Mouse (Mus musculus): Measurements from ENCODE around the gene Fgfr2. TPM values are rescaled to one million over a fixed set of nuclear protein-coding genes. Genes with fewer than 3 reads are reported as not detected.
A peak's percentile ranks its signal among the peaks of the same experiment; 100 is the strongest.

Gene Fgfr2
- 11.2 TPM in 2 replicates for polyA plus RNA-seq (2015; fragmentation: Nextera tagmentation; extraction: Ambion mirVana)

DNA sequence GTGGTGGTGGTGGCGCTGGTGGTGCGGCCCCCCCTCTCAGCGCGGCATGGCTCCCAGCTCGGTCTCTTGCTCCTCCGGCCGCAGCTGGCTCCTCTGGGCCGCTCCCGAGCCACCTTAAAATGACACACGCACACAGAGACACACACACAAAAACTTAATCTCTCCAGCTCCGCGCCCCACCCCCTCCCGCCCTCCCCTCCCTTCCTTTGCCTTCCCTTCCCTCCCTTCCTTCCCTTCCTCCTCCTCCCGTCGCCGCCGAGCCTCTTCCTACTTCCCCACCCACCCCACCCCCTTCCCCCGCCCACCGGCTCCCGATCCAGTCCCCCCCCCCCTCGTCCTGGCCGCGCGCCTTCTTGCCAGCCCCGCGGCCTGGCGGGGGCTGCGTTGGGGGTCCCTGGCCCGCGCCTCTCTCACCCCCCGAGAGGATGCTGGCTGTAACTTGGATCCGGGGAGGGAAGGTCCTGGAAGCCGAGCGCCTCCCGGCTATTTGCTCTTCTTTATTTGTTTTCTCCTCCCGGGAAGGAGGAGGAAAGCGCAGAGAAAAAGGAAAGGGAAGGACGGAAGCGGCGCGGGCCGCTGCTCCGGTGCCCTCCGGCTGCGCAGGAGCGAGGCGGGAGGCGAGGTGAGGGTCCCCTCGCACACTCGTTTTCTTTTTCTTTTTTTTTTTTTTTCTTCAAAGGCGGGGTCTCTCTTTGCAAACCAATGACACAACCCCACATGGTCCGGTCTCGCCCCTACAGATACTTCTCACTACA is at the start of gene Fgfr2:
Gene Fgfr2, minus strand, starts transcription at position 107 of the 755 bp plus-strand sequence.
- H3K4me1 ChIP-seq (ENCODE audit: insufficient read depth) = peaks cover 15% of the 10 kb centered on the region
- DNase-seq (peak; percentile 60), ATAC-seq (peak; percentile 22; the same call in 1 of the 2 replicates)
- no peaks in the 10 kb centered on the region for H3K9me3 ChIP-seq (ENCODE audit: low read length)
- H3K9ac ChIP-seq (replicated peaks) = peak within 1 kb of the TSS; percentile 79
- peaks cover 29% of the 10 kb centered on the region for H3K27me3 ChIP-seq (ENCODE audit: insufficient read depth, low read length)
- under 1% methylated on average over 36 of the region's 53 CpGs for WGBS (ENCODE audit: insufficient replicate concordance)
- peak within 1 kb of the TSS; percentile 88 for H3K27ac ChIP-seq (ENCODE audit: low read depth)
- H3K36me3 ChIP-seq (replicated peaks; ENCODE audit: insufficient read depth, low read length) = no peaks in the 10 kb centered on the region
- TF ChIP-seq EP300 (IDR thresholded peaks at IDR 0.05; ENCODE audit: low read depth) (no peak), CTCF (IDR thresholded peaks at IDR 0.05; ENCODE audit: low read depth) (no peak)
- H3K4me2 ChIP-seq (ENCODE audit: low read depth, low read length) = peak within 1 kb of the TSS; percentile 79
- peak within 1 kb of the TSS; percentile 77 for H3K4me3 ChIP-seq (ENCODE audit: low read depth, low read length)

DNA sequence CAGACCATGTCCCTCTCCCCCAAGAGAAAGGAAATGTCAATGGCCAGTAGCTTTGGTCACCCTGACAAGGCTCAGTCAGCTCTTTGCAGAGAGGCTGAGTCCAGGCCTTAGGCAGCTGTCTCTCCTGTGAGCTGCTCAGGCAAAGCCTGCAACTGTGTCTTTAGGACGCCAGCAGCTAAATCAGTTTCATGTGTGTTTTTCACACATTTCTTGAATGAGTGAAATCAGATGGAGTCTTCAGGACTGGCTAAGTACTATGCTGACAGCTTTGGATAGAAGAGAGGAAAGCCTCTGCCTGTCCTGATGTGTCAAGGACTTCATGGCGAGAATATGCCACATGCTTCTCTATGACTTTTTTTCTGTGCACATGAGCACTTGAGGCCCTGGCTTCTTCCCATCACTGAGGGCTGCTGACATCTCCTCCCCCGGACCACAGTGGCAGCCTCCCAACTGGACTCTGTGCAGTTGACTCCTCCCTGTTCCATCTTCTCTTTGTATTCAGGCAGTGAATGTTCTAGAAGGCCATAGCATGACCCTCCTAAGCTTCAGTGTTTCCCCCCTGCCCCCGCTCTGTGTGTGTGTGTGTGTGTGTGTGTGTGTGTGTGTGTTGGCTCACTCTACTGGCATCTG is 48.4 kb upstream of the Fgfr2 start:
- DNase-seq (no peak), ATAC-seq (no peak)
- H3K27ac ChIP-seq (ENCODE audit: low read depth) = no peak overlapping the region
- H3K4me3 ChIP-seq (ENCODE audit: low read depth, low read length) = no peak overlapping the region
- H3K27me3 ChIP-seq (ENCODE audit: insufficient read depth, low read length) = no peaks in the 10 kb centered on the region
- no peak overlapping the region for H3K9ac ChIP-seq (replicated peaks)
- TF ChIP-seq EP300 (IDR thresholded peaks at IDR 0.05; ENCODE audit: low read depth) (no peak), CTCF (IDR thresholded peaks at IDR 0.05; ENCODE audit: low read depth) (no peak)
- H3K4me1 ChIP-seq (ENCODE audit: insufficient read depth) = no peaks in the 10 kb centered on the region
- WGBS (ENCODE audit: insufficient replicate concordance) = 74% methylated on average over 4 of the region's 4 CpGs
- no peaks in the 10 kb centered on the region for H3K9me3 ChIP-seq (ENCODE audit: low read length)
- no peak overlapping the region for H3K4me2 ChIP-seq (ENCODE audit: low read depth, low read length)
- no peaks in the 10 kb centered on the region for H3K36me3 ChIP-seq (replicated peaks; ENCODE audit: insufficient read depth, low read length)

DNA sequence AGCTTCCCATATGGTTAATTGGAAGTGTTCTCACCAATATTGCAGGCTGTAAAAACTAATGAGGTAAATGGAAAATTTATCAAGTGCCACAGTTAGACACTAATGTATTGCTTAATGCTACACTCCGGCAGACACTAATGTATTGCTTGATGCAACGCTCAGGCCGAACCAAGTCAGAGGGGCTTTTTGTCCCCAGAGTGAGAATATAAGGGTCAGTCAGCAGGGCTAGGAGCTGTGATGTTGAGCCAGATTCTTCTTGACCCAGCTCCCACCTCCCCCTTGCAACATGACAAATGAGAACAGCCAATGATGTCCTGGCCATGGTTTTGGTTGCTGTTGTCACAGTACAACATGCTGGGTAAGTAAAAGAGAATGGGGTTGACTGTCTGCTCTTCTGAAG is 45.8 kb upstream of the Fgfr2 start:
- no peaks in the 10 kb centered on the region for H3K9me3 ChIP-seq (ENCODE audit: low read length)
- no peaks in the 10 kb centered on the region for H3K4me1 ChIP-seq (ENCODE audit: insufficient read depth)
- no peaks in the 10 kb centered on the region for H3K27me3 ChIP-seq (ENCODE audit: insufficient read depth, low read length)
- WGBS (ENCODE audit: insufficient replicate concordance) = 84% methylated on average over 3 of the region's 3 CpGs
- TF ChIP-seq EP300 (IDR thresholded peaks at IDR 0.05; ENCODE audit: low read depth) (no peak), CTCF (IDR thresholded peaks at IDR 0.05; ENCODE audit: low read depth) (no peak)
- DNase-seq (no peak), ATAC-seq (no peak)
- no peak overlapping the region for H3K4me2 ChIP-seq (ENCODE audit: low read depth, low read length)
- no peak overlapping the region for H3K27ac ChIP-seq (ENCODE audit: low read depth)
- H3K36me3 ChIP-seq (replicated peaks; ENCODE audit: insufficient read depth, low read length) = no peaks in the 10 kb centered on the region
- H3K9ac ChIP-seq (replicated peaks) = no peak overlapping the region
- no peak overlapping the region for H3K4me3 ChIP-seq (ENCODE audit: low read depth, low read length)

DNA sequence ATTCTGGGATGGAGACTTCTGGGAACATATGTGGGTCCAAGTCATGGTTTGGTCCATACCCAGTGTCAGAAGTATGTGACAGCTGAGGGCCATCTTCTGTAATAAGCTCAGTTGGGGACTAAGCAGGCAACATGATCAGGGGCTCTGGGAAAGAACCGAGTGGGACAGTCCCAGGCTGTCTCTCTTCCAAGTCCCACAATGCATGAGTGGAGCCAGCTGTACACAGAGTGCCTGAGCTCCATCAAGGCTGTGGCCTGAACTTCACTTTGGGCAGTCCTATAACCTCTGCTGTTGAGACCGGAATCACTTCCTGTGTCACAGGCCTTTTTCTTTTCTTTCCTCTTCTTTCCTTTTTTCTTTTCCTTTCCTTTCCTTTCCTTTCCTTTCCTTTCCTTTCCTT is 44.8 kb upstream of the Fgfr2 start:
- no peak for ATAC-seq
- no peak overlapping the region for H3K4me2 ChIP-seq (ENCODE audit: low read depth, low read length)
- no peaks in the 10 kb centered on the region for H3K27me3 ChIP-seq (ENCODE audit: insufficient read depth, low read length)
- no peaks in the 10 kb centered on the region for H3K9me3 ChIP-seq (ENCODE audit: low read length)
- DNase-seq = no peak
- no peaks in the 10 kb centered on the region for H3K36me3 ChIP-seq (replicated peaks; ENCODE audit: insufficient read depth, low read length)
- 77% methylated on average over 2 of the region's 2 CpGs for WGBS (ENCODE audit: insufficient replicate concordance)
- H3K4me3 ChIP-seq (ENCODE audit: low read depth, low read length) = no peak overlapping the region
- no peak for TF ChIP-seq CTCF (IDR thresholded peaks at IDR 0.05; ENCODE audit: low read depth)
- TF ChIP-seq EP300 (IDR thresholded peaks at IDR 0.05; ENCODE audit: low read depth) = no peak
- no peak overlapping the region for H3K27ac ChIP-seq (ENCODE audit: low read depth)
- H3K4me1 ChIP-seq (ENCODE audit: insufficient read depth) = no peaks in the 10 kb centered on the region
- H3K9ac ChIP-seq (replicated peaks) = no peak overlapping the region

DNA sequence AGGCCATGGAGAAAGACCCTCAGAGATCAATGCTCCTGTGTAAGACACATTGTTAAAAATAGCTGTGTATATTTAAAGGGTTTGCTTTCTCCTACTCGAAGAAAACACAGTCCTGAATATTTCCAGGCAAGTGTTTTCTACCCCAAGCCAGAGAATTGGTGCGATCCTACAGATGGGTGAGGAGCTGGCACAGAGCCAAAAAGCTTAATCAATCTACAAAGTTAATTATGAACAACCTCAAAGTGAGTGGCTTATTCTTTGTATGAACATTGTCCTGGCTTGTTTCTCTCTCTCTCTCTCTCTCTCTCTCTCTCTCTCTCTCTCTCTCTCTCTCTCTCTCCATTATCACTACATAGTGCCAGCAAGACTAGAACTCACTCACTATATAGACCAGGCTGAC is 41.6 kb upstream of the Fgfr2 start:
- no peaks in the 10 kb centered on the region for H3K27me3 ChIP-seq (ENCODE audit: insufficient read depth, low read length)
- no peaks in the 10 kb centered on the region for H3K36me3 ChIP-seq (replicated peaks; ENCODE audit: insufficient read depth, low read length)
- TF ChIP-seq CTCF (IDR thresholded peaks at IDR 0.05; ENCODE audit: low read depth) = no peak
- TF ChIP-seq EP300 (IDR thresholded peaks at IDR 0.05; ENCODE audit: low read depth) = no peak
- WGBS (ENCODE audit: insufficient replicate concordance) = 46% methylated on average over 2 of the region's 2 CpGs
- no peaks in the 10 kb centered on the region; the same call in 1 of the 2 replicates for H3K4me1 ChIP-seq (ENCODE audit: insufficient read depth)
- no peaks in the 10 kb centered on the region for H3K9me3 ChIP-seq (ENCODE audit: low read length)
- H3K9ac ChIP-seq (replicated peaks) = no peak overlapping the region
- no peak overlapping the region for H3K27ac ChIP-seq (ENCODE audit: low read depth)
- no peak overlapping the region for H3K4me2 ChIP-seq (ENCODE audit: low read depth, low read length)
- no peak overlapping the region for H3K4me3 ChIP-seq (ENCODE audit: low read depth, low read length)
- ATAC-seq (no peak), DNase-seq (no peak)

DNA sequence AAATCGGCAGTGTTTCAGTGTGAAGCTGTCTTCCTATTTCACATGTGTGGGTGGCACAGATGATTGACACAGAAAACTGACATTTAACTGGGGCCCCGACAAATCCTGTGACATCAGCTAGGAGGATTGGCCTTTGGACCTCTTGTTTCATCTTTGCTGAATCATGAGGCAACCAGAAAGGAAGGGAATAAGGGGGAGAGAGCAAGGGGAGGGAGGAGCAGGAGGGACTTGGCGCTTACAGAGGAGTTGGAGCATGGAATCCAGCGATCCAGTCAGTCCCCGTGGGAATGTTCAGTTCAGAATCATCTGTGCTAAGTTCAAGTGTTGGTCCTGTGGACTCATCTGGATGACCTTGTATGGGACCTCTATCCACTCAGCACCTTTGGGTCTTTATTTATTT is 39.9 kb upstream of the Fgfr2 start:
- no peak overlapping the region for H3K27ac ChIP-seq (ENCODE audit: low read depth)
- TF ChIP-seq CTCF (IDR thresholded peaks at IDR 0.05; ENCODE audit: low read depth) = no peak
- DNase-seq = no peak
- no peak overlapping the region for H3K4me3 ChIP-seq (ENCODE audit: low read depth, low read length)
- H3K9me3 ChIP-seq (ENCODE audit: low read length) = no peaks in the 10 kb centered on the region
- H3K4me1 ChIP-seq (ENCODE audit: insufficient read depth) = no peaks in the 10 kb centered on the region; the same call in 1 of the 2 replicates
- no peaks in the 10 kb centered on the region for H3K36me3 ChIP-seq (replicated peaks; ENCODE audit: insufficient read depth, low read length)
- H3K9ac ChIP-seq (replicated peaks) = no peak overlapping the region
- WGBS (ENCODE audit: insufficient replicate concordance) = 51% methylated on average over 5 of the region's 5 CpGs
- no peak overlapping the region for H3K4me2 ChIP-seq (ENCODE audit: low read depth, low read length)
- H3K27me3 ChIP-seq (ENCODE audit: insufficient read depth, low read length) = no peaks in the 10 kb centered on the region
- ATAC-seq = peak; percentile 25; the same call in 1 of the 2 replicates

Data from liver, postnatal 0 days (tissue).